Mouse (Mus musculus): ENCODE results near the gene Topbp1.
"Not testable (repeated sequence)": the region's sequence is repeated elsewhere in the genome, so short reads cannot be mapped to it uniquely, and the experiment has no call there.

The Topbp1 gene

DNA sequence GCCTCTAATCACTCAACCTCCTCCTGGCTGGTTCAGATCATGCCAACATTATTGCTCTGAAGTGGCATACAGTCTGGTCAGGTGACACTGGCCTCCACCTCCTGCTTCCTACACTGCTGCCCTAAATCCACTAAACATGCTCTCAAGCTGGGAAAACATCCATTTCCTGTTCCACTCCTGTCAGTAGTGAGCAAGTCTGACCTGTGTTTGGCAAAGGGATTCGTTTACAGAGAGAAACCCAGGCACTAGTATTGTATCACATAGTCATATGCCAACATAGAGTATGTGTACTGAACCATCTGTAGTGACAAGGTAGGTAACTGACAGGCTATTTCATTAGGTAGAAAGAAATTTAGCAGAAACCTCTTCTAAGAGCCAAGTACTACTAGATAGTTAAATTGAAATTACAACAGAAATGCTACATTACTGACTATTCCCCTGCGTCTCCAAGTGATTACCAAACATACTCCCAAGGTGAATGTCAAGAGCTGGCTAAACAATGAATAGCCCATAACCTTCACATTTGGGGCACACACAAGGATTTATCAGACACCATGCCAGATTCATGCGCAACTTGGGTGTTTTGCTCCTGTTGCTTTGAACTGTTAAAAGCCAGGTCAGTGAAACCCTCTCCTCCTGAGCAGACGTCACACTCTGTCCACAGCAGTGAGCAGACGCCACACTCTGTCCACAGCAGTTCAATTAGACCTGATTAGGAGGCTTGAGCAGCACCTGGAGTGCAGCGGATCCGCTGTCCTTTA is 48.7 kb downstream of the Topbp1 start:
- not testable (repeated sequence) for DNase-seq (ENCODE audit: low spot score in 2 of 2)

DNA sequence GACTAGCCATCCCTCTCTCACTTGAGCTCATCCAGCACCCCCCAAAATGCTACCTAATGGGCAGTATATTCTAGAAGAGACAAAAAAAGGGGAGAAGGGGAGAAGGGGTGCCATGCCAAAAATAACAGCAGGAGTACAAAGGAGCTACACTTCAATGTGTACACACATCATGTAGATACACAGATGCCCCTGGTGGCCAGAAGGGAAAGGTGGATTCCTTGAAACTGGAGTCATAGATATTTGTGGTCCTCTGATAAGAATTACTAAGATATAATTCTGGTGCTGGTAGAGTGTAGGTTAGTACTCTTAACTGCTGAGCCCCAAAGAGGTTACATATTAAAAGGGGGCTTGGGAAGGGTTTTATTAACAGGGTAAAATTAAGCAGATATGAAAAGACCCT is 52.9 kb downstream of the Topbp1 start:
- DNase-seq (ENCODE audit: low spot score in 2 of 2): no peak

- no peak for DNase-seq (ENCODE audit: low spot score in 2 of 2)
These were observed 53.5 kb downstream of the Topbp1 start for GRCm38 (mm10) chr9:103358545-103358944.

GRCm38 (mm10) chr9:103360642-103361041 is 55.6 kb downstream of the Topbp1 start:
- DNase-seq (ENCODE audit: low spot score in 2 of 2): no peak

DNA sequence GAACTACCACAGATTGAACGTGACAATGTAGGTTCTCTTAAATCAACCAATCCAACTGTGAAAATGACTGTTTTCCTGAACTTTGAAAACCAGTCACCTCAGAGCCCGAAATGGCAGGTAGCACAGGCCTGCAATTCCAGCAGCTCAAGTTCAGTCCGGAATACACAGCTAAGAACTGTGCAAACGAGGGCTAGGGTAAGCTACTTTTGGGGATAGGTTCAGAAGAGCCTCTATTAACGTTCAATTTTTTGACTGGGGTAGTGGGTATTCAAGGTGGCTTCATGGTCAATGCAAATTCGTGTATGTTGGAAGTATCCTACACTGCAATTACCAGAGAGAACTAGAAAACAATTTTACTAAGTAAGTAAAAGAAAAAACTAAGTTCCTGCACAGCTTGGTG is 58.1 kb downstream of the Topbp1 start:
- no peak for DNase-seq (ENCODE audit: low spot score in 2 of 2)

DNA sequence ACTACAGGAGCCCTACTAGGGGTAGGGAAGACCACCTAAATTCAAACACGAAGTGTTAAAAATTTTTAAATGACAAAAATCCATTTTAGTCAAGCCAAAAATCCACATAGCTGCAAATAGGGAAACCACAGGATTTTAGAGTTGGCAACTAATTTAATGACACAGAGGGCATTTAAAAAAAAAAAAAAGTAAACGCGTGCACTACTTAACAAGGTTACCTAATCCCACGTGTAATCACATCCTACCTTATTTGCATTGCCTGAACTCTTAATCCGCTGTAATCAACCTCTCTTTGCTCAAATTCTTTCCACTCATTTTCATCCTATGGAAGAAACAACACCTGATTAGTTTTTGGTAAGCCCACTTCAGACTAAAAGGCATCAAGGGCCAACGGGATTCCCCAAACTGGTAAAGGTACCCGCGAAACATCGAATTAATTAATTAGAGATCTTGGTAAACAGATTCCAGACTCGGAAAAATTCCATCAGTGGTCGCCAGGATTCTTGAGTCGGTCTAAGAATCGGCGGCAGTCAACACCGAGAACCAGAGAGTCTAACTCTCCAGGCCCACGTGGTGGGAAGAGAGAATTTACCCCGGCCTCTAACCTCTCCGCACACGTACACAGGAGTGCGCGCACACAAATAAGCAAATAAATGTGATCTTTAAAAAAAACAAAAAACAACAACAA is 58.9 kb downstream of the Topbp1 start:
- no peak for DNase-seq (ENCODE audit: low spot score in 2 of 2)

DNA sequence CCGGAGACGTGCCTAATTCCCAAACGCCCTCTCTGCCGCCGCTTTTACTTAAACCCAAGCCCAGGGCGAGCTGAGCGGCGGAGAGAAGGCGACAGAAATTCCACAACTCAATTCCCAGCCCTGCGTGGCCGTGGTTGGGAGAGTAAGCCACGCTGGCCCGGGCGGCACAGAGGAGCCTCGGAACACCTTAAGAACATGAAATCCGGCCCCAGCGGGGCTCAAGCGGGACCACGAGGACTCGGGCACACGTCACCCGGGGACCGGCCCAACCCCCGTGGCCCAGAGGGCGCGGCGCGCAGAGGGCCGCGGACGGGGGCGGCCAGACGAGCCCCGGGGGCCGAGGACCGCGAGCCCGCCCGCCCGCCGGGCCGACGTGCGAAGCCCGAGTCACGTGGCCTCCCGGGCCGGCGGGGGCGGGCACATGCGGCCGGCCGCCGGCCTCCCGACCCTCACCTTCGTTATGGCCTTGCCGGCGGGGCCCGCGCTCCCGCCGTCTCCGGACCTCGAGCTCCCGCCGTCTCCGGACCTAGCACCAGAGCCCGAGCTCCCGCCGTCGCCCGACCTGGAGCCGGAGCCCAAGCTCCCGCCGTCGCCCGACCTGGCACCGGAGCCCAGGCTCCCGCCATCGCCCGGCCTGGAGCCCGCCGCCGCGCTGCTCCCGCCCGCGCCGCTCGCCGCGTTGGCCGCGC is 59.7 kb downstream of the Topbp1 start:
- peak; percentile 40 to 57 for DNase-seq (ENCODE audit: low spot score in 2 of 2)

DNA sequence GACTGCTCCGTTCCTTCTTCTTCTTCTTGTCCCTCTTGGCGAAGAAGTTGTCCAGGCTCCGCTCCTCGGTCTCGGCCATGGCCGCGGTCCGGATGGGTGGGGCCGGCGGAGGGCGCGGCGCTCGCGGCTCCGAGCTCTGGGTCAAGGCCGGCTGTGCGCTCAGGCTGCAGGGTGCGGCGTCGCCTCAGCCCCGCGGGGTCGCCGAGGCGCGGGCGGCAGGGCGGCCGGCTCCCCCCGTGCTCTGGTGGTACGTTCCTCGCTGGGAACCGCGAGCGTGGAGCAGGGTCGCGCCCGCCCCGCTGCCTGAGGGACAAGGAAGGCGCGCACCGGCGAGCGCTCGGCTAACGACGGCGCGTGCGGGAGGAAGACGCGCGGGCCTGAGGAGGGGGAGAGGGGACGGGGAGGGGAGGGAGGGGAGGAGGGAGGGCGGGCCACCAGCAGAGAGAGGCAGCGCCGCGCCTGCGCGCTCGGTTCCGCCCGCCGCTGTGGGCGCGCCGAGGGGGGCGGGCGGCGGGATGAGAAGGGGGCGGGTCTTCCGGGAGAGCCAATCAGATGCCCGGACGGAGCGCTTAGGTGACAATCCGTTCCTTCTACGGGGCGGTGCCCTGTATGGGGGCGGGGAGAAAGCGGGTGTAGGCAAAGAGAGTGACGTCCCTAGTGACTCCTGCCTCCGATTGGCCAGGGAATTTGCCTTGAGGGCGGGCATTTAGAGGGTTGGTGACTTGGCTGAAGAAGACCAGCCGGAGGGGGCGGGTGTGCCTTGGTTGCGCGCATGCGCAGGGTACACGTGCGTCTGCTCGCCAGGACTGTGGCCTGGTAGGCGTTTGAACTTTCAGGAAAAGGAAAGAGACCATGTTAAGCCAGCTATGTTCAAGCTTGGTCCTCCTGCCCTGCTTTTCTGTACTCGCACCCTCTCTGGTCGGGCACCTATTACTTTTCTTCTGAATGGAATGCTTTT is 60.6 kb downstream of the Topbp1 start, which contains the start of gene Cdv3:
Gene Cdv3 (minus strand): TSS at position 551 of the 958 bp plus-strand sequence.
- DNase-seq (ENCODE audit: low spot score in 2 of 2): peak; percentile 99 to 100

DNA sequence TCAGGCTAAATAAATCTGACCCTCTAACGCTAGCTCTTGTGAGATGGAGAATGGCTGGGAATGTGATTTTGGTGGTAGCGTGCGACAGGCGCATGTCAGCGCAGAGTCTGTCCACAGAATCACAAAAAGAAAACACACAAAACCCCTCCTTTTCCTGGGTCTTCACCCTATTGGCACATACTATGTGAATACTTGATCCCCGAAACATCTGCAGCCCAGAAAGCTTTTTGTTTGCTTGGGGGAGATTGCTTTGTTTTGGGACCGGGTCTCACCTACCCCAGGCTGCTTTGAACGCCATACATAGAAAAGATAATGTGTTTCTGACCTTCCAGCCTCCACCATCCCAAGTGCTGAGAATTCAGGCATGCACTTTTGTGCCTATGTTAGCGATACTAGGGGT is 61.3 kb downstream of the Topbp1 start:
- DNase-seq (ENCODE audit: low spot score in 2 of 2): no peak

DNA sequence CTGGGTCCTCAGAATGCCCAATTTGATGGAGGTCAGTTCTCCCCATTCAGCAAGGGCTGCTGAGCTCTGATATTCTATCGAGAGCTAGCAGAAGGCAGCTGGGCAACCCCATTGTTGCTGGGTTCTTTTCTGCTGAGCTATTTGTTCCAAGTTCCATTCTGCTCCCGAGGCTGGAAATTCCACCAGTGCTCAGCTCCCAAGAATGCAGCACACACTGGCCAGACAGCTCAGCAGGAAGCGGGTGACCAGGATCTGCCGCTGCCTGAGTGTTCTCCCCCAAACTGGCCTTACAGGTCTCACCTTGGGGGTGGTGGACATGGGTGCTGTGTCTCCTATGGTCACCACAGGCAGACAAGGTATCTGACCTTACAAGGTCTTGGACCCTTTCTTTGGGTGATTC is 64.9 kb downstream of the Topbp1 start:
- no peak for DNase-seq (ENCODE audit: low spot score in 2 of 2)

DNA sequence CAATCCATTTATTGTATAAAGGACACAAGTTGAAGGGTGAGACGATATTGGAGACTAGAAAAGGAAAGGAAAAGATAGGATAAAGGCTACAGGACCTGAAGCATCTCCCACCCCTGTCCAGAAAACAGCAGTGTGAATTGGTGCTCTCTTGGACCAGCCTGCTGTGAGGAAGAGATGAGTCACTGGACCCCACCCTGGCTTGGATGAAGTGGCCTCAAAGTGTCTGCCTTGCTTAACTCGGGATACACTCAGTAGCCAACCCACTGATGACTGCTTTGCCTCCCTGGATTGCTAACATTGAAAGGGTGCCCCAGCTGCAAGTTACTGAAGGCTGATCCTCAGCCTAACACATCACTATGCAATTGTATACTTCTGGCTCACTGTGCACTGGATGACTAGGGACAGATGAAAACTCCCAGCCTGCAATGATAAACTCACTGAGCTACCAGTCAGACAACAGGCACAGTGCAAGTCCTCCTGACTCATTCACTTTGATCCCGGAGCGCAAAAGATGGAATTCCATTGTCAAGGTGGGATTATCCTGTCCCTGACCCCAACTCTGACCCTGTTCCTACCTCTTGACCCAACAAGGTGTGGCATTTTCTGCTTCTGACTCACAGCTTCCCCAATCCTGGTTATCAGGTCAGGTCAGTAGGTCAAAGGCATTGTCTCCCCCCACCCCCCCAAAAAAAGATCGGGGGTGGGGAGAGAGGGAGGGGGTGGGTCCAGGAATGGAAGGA is 67.4 kb downstream of the Topbp1 start:
- DNase-seq (ENCODE audit: low spot score in 2 of 2): no peak

DNA sequence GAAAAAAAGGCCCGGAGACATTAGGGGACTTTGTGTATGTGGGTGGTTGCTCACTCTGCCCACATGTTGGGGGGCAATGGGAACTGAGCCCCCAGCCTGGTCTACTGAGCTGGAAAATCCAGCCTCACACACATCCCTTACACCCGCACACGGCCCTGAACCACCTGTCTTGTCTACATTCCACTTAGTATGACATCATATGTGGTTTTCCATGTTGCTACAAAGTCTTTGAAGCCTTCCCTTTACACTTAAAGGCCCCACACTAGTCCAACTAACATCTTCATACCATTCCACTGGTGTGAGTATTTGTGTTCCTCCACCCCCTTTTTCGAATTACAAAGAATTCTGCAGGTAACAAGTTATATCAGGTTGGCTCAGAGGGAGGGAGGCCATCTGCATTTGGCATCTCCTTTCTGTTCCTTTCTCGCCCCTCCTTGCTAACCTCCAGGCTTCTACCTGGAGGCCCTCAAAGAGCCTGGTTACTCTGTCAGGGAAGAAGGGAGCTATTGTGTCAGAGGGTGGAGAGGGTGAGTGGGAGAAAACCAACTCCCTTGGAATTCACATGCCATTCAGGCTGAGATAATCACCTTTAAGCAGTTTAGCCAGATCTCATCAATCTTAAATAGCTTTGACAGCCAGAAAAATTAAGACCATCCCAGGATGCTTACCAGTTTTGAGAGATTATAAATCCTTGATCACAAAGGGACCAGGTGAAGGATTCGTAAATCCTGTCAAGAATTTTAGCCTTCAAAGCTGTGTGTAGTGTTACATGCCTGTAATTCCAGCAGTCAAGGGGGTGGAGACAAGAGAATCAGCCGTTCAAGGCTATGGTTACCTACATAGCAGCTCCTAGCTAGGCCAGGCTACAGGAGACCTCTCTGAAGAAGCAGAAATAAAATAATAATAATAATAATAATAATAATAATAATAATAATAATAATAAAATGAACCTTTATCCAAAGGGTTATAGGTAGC is 71.6 kb downstream of the Topbp1 start:
- DNase-seq (ENCODE audit: low spot score in 2 of 2): no peak

DNA sequence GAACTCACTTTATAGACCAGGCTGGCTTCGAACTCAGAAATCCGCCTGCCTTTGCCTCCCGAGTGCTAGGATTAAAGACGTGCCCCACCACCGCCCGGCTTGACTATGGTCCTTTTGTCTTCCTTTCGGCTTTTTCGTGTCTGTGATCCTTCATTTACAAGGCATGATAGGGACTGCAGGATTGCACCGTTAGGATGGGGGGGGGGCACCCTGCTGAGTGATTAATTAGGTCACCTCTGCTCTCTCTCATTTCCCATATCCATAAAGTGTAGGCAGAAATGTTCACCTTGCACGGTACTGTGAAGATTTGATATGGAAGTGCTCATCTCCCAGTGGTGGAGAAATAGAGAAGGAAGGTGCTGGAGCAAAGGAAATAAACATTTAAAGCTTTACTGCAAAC is 73.7 kb downstream of the Topbp1 start:
- DNase-seq (ENCODE audit: low spot score in 2 of 2): no peak

DNA sequence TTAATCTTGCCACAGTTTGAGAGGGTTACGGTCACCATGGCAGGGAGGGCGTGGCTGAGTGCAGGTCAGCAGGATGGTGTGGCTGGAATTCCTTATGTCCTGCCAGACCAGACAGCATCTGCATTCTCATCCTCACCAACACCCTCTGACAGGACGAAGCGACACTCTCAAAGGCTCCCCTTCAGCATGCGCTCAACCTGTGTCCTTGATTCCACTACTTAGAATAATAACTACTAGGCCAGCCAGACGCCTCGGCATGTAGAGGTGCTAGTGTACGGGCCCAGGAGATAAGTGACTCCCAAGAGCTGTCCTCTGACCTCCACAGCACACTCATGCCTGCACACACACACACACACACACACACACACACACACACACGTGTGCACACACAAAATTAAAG is 74.2 kb downstream of the Topbp1 start:
- no peak for DNase-seq (ENCODE audit: low spot score in 2 of 2)

DNA sequence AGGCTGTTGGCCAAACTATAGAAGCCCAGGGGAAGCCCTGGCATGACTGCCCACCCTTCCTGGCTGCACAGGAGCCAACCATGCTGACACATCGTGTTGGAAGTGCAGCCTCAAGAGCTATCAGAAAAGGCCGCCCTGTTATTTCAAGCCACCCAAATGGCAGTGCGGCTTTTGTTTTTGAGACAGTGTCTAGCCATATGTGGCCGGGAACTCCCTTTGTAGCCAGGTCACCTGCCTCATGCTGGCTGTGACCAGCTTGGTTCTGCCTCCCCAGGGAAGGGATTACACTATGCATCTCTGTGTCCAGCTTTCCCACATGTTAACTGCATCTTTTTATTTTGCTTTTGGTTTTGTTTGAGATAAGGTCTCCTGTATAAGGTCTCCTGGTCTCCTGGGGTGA is 75.6 kb downstream of the Topbp1 start:
- no peak for DNase-seq (ENCODE audit: low spot score in 2 of 2)

DNA sequence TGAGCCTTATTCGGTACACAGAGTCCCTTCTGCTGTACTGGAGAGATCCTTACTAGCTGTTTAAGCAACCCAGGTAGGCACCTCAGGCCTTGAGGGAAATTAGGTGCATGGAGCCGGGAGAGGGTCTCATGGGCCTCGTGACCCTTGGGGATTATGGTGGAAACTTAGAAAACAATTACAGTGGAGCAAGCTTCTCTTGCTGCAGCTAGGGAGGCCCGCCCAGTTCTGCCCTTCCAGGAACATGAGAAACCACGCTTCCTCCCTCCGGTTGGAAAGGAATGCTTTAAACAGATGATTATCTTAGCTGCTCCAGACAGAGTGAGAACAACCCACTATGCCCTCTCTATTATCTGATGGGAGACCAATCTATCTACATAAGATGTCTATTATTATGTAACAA is 78.0 kb downstream of the Topbp1 start:
- no peak for DNase-seq (ENCODE audit: low spot score in 2 of 2)

DNA sequence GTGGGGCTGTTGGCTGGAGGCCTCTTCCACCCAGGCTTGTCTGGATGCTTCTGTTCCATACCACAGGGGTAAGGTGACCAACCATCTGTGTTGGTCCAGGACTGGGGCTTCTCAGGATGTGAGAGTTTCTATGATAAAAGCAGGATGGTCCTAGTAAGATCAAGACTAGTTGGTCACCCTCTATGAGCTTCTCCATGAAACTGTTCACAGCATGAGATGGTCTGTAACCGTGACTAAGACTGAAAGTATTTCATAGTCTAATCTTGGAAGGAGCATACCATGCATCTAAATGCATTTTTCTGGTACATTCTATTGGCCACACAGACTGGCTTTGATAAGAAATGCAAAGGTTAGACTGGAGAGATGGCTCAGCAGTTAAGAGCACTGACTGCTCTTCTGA is 78.6 kb downstream of the Topbp1 start:
- DNase-seq (ENCODE audit: low spot score in 2 of 2): no peak

- no peak for DNase-seq (ENCODE audit: low spot score in 2 of 2)
These were observed 79.3 kb downstream of the Topbp1 start for GRCm38 (mm10) chr9:103384141-103384796.

DNA sequence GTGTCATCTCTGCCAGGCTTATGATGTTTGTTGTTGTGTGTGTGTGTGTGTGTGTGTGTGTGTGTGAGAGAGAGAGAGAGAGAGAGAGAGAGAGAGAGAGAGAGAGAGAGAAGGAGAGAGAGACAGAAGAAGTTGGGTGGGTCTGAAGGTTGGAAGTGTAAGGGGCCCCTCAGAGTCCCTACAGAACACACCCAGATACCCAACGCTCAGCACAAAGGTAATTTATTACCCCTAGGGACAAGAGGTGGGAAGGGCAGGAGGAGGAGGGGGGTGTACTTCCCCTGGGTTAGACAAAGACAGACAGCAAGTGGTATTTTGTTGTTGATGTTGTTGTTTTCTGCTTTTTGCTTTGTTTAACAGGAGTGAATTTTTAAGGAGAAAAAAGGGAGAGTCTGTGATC is 80.6 kb downstream of the Topbp1 start:
- no peak for DNase-seq (ENCODE audit: low spot score in 2 of 2)

All from frontal cortex, postnatal 10 days (tissue).